Mouse (Mus musculus) erythroblast, adult 5-6 weeks (primary cell): Measurements from ENCODE around the gene Arhgap6. TPM values are rescaled to one million over a fixed set of nuclear protein-coding genes. Genes with fewer than 3 reads are reported as not detected.

Experiments
- ATAC-seq: replicated peaks from 2 replicates; pipeline ENCODE4 v1.8.0; 2016; ENCODE audit warnings: moderate number of reproducible peaks, mild to moderate bottlenecking, moderate TSS enrichment, inconsistent platforms; ENCODE audit not compliant: poor library complexity, low FRiP score, severe bottlenecking
- total RNA-seq, 2 experiments: library from RNA; stranded (forward) in 1 of 2; stranded (reverse) in 1 of 2; fragments of 150-400 nt in 1 of 2; fragments of 200-764, 138-1000 nt in 1 of 2; gene quantifications; 2 replicates each; pipeline versions ENCODE4 v1.2.3 to v1.2.4; 2015 to 2017; ENCODE audit warnings: low replicate concordance in 2 of 2

Gene Arhgap6
- total RNA-seq, 2 experiments from 2014 or later: 1.2 TPM; not detected in 1

DNA sequence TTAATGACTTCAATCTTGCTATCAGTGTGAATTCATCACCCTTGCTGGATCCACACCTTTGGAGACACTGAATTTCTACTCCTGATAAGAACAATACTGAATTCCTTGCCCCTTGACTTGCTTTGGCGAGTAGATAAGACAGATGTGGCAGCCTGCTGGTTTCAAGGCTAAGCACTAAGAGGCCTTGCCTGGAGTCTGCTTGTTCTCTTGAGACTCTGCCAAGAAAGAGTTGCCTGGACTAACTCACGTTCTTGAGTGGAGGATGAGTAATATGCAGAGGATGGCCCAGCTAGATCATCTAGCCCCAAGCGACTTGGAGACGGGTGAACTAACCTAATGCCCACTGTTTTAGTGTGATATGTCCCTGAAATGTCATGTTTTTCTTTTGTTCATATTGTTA lies 148.3 kb downstream of the Arhgap6 start:
- no peak for ATAC-seq

DNA sequence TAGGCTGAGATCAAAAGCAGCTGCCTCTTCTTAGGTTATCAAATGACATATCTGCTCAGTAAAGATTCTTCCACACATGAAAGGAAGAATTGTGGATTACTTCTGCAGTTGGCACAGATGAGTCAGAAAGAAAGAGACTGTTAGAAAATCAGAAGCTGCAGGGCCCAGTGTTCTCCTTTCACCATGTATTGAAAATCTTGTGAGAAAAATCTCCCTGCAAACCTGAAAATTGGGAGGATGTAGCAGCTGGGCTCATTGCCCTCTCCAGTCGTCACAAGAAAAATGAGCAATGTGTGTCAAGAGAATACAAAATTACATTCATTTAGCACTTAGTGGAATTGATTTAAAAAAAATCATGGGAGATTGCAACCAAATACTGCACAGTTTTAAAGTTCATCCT lies 180.5 kb downstream of the Arhgap6 start:
- ATAC-seq: no peak

DNA sequence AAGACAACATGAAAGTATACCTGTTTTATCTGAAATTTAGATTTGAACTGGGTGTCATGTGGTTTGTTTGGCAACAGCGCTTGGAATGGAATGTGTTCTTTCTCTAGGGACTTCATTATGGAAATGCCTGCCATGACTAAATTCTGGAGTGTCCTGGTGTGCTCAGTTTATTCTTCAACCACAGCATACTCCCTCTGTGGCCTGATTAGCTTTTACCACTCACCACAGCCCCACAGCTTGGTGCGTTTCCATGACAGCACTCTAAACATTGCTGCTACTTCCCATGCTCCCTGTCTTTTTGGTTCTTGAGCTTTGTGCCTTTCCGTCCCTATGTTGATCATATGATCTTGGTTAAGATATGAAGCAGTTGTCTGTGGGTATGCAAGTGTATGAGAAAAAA lies 182.9 kb downstream of the Arhgap6 start:
- no peak for ATAC-seq

- ATAC-seq: no peak
Observed at GRCm38 (mm10) chrX:168980370-168980769, 185.5 kb downstream of the Arhgap6 start.

GRCm38 (mm10) chrX:169007066-169007465 lies 212.2 kb downstream of the Arhgap6 start:
- no peak for ATAC-seq

GRCm38 (mm10) chrX:169012701-169013100 lies 217.8 kb downstream of the Arhgap6 start:
- no peak for ATAC-seq

DNA sequence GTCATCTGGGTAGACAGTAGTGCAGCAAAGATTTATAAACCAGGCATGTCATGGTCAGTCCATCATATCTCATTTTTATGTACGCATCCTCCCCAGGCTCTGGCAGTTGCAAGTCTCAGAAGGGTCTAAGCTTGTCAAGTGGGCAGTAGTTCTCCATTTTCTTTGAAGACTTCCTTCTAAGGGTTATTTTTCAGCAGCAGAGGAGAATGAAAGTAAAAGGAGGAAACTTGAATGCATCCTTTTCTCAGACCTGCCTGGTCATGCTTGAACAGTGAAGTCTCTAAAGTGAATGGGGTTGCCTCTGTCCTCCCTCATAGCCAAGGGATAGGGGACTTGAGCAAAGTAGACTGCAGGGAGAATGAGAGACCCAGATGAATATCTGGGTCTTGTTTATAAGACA lies 239.5 kb downstream of the Arhgap6 start:
- ATAC-seq: no peak

DNA sequence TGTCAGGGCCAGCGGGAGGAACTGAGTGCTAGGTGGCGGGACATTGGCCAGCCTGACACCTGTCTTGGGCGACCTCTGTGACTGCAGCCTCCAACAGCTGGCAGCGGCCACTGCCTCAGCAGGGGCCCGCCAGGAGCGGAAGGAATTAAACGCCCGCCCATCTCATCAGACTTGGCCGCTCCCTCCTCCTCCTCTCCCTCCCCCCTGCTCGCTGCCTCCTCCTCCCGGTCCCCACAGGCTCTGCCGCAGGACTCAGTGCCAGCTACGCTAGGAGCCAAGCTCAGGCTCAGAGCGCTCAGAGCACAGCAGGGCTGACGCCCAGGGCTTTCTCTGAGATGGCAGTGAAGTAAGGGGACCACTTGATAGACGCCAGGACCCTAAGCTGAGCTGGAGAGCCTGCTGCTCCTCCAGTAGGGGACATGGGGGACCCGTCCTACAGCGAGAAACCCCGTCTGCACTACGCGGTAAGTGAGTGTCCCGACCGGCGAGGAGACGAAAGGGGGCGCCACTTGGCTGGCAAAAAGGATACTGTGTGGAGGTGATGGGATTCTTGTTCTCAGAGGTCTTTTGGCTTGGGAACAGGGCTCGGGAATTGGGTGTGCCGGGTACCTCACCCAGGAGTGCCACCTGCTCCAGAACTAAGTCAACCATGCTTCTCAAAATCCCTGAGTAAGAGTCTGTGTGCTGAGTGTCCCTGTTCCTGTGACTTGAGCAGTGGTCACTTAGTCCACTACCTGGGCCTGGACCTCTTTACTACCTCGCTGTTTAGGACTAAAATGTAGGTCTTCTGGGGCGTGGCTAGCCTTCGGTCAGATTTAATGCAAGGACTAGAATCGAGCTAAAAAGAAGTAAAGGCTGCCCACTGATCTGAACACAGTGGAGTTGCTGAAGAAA lies 241.8 kb downstream of the Arhgap6 start:
- ATAC-seq: peak; percentile 100

GRCm38 (mm10) chrX:169037401-169037800 lies 242.5 kb downstream of the Arhgap6 start:
- ATAC-seq: no peak

GRCm38 (mm10) chrX:169043872-169044271 lies 249.0 kb downstream of the Arhgap6 start:
- ATAC-seq: no peak

DNA sequence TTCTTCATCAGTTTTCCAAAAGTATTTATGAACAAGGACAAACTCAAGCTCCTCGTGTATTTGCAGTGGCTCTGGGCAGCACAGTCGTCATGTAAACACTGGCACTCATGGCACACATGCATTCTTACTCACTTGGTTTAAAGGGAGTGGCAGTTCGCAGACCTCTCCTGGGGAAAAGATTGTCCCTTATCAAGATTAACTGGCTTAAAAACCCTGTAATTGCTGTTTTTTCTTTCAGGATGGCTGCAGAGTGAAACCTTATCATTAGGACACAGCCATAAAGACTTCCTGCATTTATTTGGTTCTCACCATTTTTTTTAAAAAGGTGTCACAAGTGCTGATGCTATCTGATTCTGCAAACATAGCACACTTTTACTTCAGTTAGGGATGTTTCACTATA lies 252.7 kb downstream of the Arhgap6 start:
- ATAC-seq: peak; percentile 55; the same call in 1 of the 2 replicates

GRCm38 (mm10) chrX:169049550-169049949 lies 254.7 kb downstream of the Arhgap6 start:
- no peak for ATAC-seq

GRCm38 (mm10) chrX:169053907-169054476 lies 259.1 kb downstream of the Arhgap6 start:
- ATAC-seq: no peak

DNA sequence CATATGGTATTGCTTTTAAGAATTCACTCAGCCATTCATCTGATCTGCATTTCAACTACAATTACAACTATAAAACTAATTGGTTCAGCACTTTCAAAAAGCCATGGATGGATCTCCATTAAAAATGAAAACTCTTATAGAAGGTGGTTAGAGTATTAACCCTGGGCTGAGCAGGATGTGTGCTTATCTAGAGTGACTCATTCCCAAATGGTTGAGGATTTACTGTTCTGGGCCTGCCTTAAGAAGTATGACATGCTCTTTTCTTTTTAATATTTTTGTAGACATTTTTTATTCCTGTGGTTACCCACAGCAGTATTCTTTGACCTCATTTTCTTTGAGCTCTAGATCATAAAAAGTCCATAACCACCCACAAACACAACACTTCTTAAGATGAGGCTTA lies 267.7 kb downstream of the Arhgap6 start:
- no peak for ATAC-seq

DNA sequence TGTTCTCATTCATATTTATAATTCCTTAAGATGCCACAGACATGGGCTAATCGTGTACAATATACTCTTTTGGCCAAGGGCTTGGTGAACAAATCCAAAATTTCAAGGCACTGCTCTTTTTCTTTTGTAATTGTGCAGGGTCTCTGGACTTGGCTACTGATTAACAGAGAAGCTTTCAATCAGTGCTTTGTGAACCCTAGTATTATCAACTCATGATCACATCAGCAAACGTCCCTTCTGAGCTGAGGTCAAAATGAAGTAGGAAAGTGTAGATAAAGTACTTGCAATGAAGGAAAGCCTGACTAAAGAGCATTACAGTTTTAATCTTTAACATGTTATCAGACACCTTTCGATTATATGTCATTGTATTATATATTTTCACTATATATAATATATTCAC lies 270.4 kb downstream of the Arhgap6 start:
- ATAC-seq: no peak

DNA sequence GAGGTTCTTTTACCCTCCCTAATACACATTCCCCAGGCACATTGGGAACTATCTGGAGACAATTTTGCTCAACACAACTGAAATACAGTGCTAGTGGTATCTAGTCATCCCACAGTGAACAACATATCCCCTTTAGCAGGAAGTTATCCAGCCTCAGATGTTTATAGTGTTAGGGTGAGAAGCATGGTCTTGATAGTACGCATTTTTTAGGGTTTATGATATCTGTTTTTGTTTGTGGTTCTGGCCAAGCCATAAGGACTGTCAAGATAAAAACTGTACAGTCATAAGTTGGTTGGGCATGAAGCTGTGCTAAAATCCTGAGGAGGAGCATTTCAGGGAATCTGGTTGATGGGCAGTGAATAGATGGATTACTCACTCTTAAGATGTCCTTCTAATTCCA lies 271.0 kb downstream of the Arhgap6 start:
- ATAC-seq: no peak

DNA sequence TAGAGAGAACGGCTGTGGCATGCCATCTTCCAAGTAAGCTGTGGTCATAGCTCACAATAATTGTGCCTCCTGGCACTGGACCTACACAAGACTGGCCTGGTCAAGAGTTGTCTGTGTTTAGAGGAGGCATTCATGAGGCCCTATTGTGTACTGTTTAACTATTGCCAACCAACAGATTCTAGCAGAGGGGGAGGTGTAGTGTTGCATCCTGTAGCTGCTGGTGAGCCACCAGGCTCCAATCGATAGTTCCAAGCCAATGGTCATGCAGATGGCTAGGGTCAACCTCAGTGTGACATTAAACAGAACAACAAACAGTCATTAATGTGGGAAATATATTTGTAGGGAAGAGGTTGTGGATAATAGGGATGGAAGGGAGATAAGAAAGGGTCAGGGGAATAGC lies 280.1 kb downstream of the Arhgap6 start:
- ATAC-seq: no peak

GRCm38 (mm10) chrX:169081609-169082008 lies 286.7 kb downstream of the Arhgap6 start:
- no peak for ATAC-seq

- ATAC-seq: peak; percentile 73; the same call in 1 of the 2 replicates
Observed at GRCm38 (mm10) chrX:169085871-169086270, 291.0 kb downstream of the Arhgap6 start.

- no peak for ATAC-seq
Observed at GRCm38 (mm10) chrX:169089221-169089620, 294.3 kb downstream of the Arhgap6 start.

DNA sequence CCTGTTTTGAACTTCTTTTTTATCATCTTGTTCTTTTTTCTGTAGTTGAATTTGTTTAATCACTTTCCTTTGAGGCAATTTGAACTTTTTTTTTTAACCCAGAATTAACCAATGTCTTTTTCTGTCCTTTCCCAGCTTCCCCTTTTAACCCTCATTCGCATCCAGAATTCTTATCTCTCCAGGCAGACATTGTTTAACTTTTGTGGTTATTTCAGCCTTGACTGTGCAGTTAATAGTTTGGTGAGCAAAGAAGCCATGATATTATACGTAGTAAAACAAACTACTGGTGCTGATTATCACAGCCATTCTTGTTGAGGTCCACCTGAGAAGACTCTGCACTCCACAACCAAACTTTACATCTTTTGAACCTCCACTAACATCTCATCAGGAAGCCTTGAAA lies 299.7 kb downstream of the Arhgap6 start:
- ATAC-seq: no peak
